Mouse (Mus musculus) adrenal gland, postnatal 14 days (tissue): Measurements from ENCODE around the gene Myb. TPM values are rescaled to one million over a fixed set of nuclear protein-coding genes. Genes with fewer than 3 reads are reported as not detected.

ENCODE experiments used
- DNase-seq: peaks from one replicate; pipeline ENCODE4 v3.0.0; 2021; ENCODE audit warnings: mixed read lengths
- total RNA-seq: library from RNA; stranded (reverse); gene quantifications from 2 replicates; pipeline ENCODE4 v1.2.3, GENCODE M21; 2021

Gene Myb
- total RNA-seq, 1 experiment from 2014 or later = 2.2 TPM

- DNase-seq = no peak
Measured at GRCm38 (mm10) chr10:21128086-21128611, 32.6 kb downstream of the Myb start.

- DNase-seq = no peak
Measured at GRCm38 (mm10) chr10:21118341-21118740, 42.4 kb downstream of the Myb start.

- DNase-seq = no peak
Measured at GRCm38 (mm10) chr10:21114459-21114858, 46.3 kb downstream of the Myb start.

DNA sequence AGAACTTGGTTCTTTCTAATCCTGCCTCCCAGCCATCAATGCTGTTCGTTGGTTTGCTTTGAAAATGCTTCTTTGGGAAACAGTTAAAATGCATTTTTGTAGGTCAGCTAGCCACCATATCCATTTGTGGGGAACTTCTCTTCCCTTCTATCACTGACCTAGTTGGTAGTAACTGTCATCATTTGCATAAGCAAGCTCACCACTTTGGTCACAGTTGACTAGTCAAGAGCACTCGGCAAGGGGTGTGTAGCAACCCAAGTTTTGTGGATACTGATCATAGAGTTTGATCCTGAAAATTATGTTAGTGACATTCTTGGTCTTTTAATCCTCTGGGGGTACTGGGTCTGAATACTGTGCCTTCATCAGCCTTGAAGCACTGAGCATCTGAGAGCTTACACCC is 48.1 kb downstream of the Myb start:
- no peak for DNase-seq

GRCm38 (mm10) chr10:21109337-21110056 is 51.3 kb downstream of the Myb start:
- DNase-seq = no peak

- DNase-seq = no peak
Measured at GRCm38 (mm10) chr10:21108796-21109195, 52.0 kb downstream of the Myb start.

- no peak for DNase-seq
Measured at GRCm38 (mm10) chr10:21108182-21108581, 52.6 kb downstream of the Myb start.

- DNase-seq = no peak
Measured at GRCm38 (mm10) chr10:21105206-21105605, 55.6 kb downstream of the Myb start.

DNA sequence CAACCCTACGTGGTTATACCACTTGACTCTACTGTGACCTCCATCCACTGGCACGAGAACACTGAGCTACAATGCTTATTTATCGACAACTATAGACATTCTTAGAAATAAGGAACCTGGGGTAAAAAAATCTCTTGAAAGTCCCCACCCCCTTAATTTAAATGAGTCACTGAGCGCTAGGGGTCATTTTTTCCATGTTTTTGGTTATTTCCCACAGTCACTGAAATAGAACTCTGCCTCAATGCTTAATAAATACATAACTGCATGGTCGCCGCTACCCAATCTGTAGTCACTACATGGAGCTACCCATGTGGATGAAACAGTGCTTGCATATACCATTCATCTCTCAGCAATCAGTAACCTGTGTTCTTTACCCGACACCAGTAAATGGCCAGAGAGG is 58.1 kb downstream of the Myb start:
- no peak for DNase-seq

DNA sequence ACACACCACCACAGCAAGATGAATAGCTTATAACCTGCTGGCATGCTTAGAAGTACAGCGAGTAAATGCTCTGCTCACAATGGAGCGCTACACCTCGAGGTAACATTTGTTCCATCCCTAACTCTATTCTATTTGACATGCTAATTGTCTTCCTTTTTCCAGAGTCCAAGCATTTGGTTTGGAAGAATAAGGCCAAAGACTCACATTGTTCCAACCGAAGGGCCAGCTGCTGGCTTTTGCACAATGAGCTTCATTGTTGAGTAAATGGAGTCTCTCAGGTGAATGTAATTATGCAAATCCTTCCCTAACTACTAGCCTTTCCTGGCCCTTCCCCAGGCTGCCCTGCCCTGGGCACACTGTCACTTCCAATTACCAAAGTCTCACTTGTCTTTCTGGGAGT is 58.8 kb downstream of the Myb start:
- no peak for DNase-seq

GRCm38 (mm10) chr10:21100646-21101249 is 60.0 kb downstream of the Myb start:
- no peak for DNase-seq

DNA sequence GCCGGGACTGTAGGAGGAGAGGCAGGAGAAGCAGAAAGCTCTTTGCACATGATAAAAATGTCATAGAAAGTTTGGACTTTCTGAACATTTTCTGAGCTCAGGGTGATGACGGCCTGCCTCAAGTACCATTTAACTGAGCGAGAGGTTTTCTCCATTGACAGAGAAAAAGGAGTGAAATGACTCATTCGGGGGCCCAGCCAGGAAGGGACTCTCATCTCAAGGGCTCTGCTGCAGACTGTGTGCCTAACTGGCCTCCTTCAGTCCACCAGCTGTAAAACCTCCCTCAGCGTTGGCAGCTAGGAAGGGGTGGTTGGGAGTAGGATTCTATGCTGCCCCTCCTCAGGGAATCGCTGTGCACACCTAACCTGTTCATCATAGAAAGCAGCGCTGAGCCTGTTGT is 61.3 kb downstream of the Myb start:
- DNase-seq = peak; percentile 9

DNA sequence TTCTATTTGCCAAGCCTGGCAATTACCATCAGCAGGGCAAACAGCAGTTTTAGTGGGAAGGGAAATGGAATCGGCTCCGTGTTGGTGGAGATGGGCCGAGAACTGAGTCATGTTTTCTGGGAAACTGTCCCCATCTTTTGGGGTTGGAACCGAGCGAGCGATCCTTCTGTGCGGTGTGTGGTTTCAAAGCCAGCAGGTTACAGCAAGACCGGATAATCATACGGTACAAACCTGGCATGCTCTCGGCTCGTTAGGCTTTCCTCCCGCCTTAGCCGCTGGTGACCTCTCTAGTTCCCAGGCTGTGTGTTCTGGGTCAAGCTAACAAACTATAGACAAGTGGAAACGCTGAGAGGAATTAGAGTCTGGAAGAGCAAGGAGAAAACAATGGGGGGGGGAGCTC is 65.2 kb downstream of the Myb start:
- no peak for DNase-seq

DNA sequence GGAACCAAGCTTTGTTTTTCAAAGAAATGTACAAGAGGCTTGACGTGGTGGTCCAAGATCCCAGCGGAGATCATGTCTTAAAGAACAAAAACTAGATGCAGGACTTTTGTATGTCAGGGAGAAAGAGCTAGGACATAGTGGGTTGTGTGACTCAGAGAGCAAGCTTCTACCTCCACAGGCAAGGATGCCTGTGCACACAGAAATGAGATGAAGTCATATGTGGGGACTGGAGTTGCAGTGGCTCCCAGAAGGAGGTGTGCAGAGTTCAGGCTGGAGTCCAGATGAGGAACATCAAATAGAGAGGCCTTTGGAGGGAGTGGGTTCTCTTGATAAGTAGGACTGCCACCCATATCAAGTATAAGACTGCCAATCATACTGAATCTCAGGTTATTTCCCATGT is 65.9 kb downstream of the Myb start:
- no peak for DNase-seq

- no peak for DNase-seq
Measured at GRCm38 (mm10) chr10:21093301-21093700, 67.5 kb downstream of the Myb start.

GRCm38 (mm10) chr10:21092501-21093270 is 68.1 kb downstream of the Myb start:
- no peak for DNase-seq

DNA sequence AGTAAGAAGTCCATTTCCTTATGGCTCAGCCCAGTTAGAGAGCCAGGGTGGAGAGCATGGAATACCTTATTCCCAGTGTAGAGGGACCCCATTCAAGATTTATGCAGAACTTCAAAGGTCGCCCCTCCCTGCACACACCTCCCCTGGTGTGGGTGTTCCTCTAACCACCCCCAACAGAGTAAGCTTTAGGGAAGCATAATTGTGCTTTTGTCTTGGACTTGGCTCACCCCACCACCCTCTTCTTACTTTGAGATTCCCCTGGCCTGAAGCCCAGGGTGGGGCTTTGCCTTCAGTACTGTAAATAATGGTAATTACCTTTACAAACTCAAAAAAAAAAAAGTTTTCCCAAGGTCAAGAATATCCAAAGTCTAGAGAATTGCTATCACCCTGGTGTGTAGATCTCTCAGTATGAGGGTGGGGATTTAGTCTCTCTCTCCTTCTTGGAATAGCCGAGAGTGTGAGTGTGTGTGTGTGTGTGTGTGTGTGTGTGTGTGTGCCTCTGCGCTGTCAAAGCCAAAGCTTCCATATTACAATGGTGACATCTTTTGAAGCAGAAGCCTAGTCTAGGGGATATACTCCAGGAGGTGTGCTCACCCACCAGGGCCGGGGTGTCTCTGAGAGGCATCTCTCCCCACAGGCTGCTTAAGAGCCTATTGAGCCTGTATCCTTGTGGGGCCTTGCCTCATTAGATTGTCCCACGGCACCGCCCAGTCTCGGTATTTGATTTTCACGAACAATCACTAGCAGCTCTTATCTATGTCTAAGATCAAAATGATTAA is 69.7 kb downstream of the Myb start:
- no peak for DNase-seq

DNA sequence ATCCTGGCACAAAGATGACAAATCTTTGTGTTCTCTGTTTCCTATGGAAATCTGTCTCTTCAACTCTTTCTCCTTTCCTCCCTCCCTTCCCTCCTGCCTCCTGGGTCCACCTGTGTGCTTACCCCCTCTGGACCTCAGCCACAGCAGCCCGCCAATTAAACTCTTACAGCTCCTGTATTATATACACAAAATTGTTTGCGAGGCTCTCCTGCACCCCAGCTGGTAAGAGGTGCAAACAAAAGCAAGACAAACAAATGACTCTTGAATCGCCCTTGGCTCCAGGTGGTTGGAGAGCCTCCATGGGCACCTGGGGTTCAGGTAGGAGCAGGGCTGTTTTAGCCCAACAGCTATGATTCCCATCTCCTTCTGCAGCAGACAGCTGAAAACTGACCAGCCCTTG is 71.2 kb downstream of the Myb start:
- no peak for DNase-seq

GRCm38 (mm10) chr10:21087614-21088232 is 73.1 kb downstream of the Myb start:
- no peak for DNase-seq

- no peak for DNase-seq
Measured at GRCm38 (mm10) chr10:21085044-21085443, 75.7 kb downstream of the Myb start.

GRCm38 (mm10) chr10:21083391-21083918 is 77.3 kb downstream of the Myb start:
- peak; percentile 11 for DNase-seq

DNA sequence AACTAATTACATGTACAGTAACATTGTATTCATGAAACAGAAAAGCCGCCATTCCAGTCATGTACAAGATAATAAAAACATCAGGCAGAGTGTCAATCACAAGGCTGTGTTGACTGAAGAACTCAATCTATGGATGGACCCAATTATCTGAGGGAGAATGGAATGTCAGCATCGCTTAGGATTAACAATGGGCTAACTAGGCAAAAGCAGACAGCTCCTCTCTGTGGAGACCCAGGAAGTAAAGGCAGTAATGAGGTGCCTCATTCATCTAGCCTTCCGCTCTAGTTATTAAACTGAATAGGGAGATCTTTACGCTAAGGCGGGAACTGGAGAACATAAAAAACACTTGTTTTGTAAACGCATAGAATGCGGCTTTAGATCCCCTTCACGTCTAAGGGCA is 78.3 kb downstream of the Myb start:
- no peak for DNase-seq
